Comparison of ENCODE assay signal across 31 mouse cellular contexts in the genomic region with DNA sequence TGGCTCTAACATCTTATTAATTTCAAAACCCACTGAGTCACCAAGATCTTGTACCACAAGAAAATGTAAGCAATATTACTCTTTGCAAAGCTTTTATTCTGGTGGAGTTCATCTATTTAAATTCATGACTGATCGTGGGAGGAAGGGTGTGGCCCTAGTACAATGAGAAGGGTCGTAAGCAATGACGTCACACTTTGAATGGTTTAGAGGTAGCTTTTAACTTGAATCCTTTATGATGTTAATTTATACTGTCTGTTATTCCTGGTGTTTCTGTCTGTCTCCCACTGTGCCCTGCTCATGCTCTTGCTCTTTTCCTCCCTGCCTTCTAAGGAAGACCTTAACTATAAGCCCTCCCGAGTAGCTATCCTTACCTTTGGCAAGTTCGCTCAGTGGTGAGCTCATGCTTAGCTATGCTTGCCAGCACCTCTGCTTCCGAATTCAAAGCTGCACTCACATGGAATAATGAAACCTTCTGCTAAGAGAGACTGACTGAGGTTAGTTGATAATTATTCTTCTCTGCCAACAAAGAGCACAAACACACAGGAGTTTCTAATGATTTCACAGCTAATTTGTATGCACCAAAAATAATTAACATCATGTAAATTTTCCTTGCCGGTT.
DNase-seq lines count a peak whose midpoint lies in the region; ATAC-seq lines count a peak whose summit lies in the region.
"Had no signal": no experiment of that assay in that cellular context is flagged by ENCODE, and none has a peak within 500 bp of the region (broad histone marks: within the 10 kb centered on the region; RNA-seq: fewer than 3 reads in every experiment).

No protein-coding gene starts in this region.

- ATAC-seq in hindbrain, embryonic 16.5 days, result 0 out of 2 replicates have a peak, but pooled peaks have one; percentile 42
- peak; percentile 81 for ATAC-seq in forebrain, embryonic 14.5 days
- ATAC-seq: CD4-positive, CD25-positive, alpha-beta regulatory T cell, adult 4 months; hindbrain, postnatal 0 days; intestine, embryonic 15.5 days; lung, postnatal 0 days had no signal

- no peak overlapping the region for H3K27ac ChIP-seq in hindbrain, embryonic 16.5 days (ENCODE audit: low read depth, low read length)
- H3K27ac ChIP-seq in hindbrain, embryonic 10.5 days, result no peak overlapping the region
- no peak overlapping the region; the same call in 1 of the 2 replicates for H3K27ac ChIP-seq in forebrain, embryonic 14.5 days (ENCODE audit: low read depth, low read length)
- H3K27ac ChIP-seq: embryonic facial prominence, embryonic 13.5 days; heart, adult 2 months; hindbrain, postnatal 0 days; intestine, embryonic 15.5 days; kidney, postnatal 0 days; limb, embryonic 10.5 days; limb, embryonic 15.5 days; liver, embryonic 13.5 days; macrophage; neural tube, embryonic 15.5 days had no signal

- no peaks in the 10 kb centered on the region for H3K36me3 ChIP-seq in hindbrain, embryonic 16.5 days (ENCODE audit: control insufficient read depth, insufficient read depth, low read length)
- H3K36me3 ChIP-seq in hindbrain, embryonic 10.5 days, result no peaks in the 10 kb centered on the region
- H3K36me3 ChIP-seq in forebrain, embryonic 14.5 days (ENCODE audit: control insufficient read depth, insufficient read depth, low read length), result no peaks in the 10 kb centered on the region
- H3K36me3 ChIP-seq: embryonic facial prominence, embryonic 13.5 days; heart, embryonic 12.5 days; intestine, embryonic 15.5 days; limb, embryonic 10.5 days; limb, embryonic 15.5 days; liver, embryonic 13.5 days; neural tube, embryonic 15.5 days had no signal

- H3K4me3 ChIP-seq in hindbrain, embryonic 16.5 days (ENCODE audit: low read length), result no peak overlapping the region
- H3K4me3 ChIP-seq in hindbrain, embryonic 10.5 days, result no peak overlapping the region
- no peak overlapping the region for H3K4me3 ChIP-seq in forebrain, embryonic 14.5 days (ENCODE audit: low read depth, low read length)
- H3K4me3 ChIP-seq: embryonic facial prominence, embryonic 13.5 days; heart, adult 2 months; heart, embryonic 12.5 days; intestine, embryonic 15.5 days; limb, embryonic 10.5 days; limb, embryonic 15.5 days; liver, embryonic 13.5 days; neural tube, embryonic 15.5 days had no signal

- H3K9ac ChIP-seq in hindbrain, embryonic 16.5 days (ENCODE audit: low read depth, low read length), result no peak overlapping the region
- H3K9ac ChIP-seq in forebrain, embryonic 14.5 days (ENCODE audit: low read length), result no peak overlapping the region
- H3K9ac ChIP-seq: embryonic facial prominence, embryonic 13.5 days; heart, embryonic 12.5 days; intestine, embryonic 15.5 days; limb, embryonic 15.5 days; liver, embryonic 13.5 days; neural tube, embryonic 15.5 days had no signal

- WGBS in hindbrain, embryonic 16.5 days, result 48% methylated on average over 7 of the region's 7 CpGs
- WGBS in hindbrain, embryonic 10.5 days, result 72% methylated on average over 7 of the region's 7 CpGs
- WGBS in forebrain, embryonic 14.5 days, result 16% methylated on average over 7 of the region's 7 CpGs

- H3K27me3 ChIP-seq in hindbrain, embryonic 16.5 days (replicated peaks; ENCODE audit: control insufficient read depth, insufficient read depth, low read length), result no peaks in the 10 kb centered on the region
- H3K27me3 ChIP-seq in hindbrain, embryonic 10.5 days (ENCODE audit: insufficient read depth, poor library complexity, severe bottlenecking), result no peaks in the 10 kb centered on the region
- no peaks in the 10 kb centered on the region for H3K27me3 ChIP-seq in forebrain, embryonic 14.5 days (replicated peaks; ENCODE audit: control insufficient read depth, insufficient read depth, low read length)
- H3K27me3 ChIP-seq: embryonic facial prominence, embryonic 13.5 days; heart, embryonic 12.5 days; intestine, embryonic 15.5 days; limb, embryonic 15.5 days; liver, embryonic 13.5 days; neural tube, embryonic 15.5 days had no signal

- no peak overlapping the region for H3K4me2 ChIP-seq in hindbrain, embryonic 16.5 days (ENCODE audit: low read length)
- H3K4me2 ChIP-seq in forebrain, embryonic 14.5 days (ENCODE audit: low read length), result no peak overlapping the region
- H3K4me2 ChIP-seq: embryonic facial prominence, embryonic 13.5 days; heart, embryonic 12.5 days; intestine, embryonic 15.5 days; limb, embryonic 15.5 days; liver, embryonic 13.5 days; neural tube, embryonic 15.5 days had no signal

- DNase-seq in hindbrain, embryonic 10.5 days (ENCODE audit: low spot score), result no peak
- DNase-seq in ES-CJ7 (ENCODE audit: low read depth, low spot score), result peak; percentile 83
- peak; percentile 84 for DNase-seq in R1 (ENCODE audit: low read depth, low spot score)
- DNase-seq in forebrain, embryonic 14.5 days (ENCODE audit: low spot score), result peak; percentile 79
- no peak for DNase-seq in thymus, postnatal 10 days (ENCODE audit: low spot score in 2 of 2)
- no peak for DNase-seq in gastrocnemius, adult 18-20 months (ENCODE audit: low spot score)
- DNase-seq: adrenal gland, postnatal 10 days; cerebellum, adult 18-20 months; cerebellum, postnatal 10 days; gastrocnemius, postnatal 14 days; heart, adult 2 months; kidney, adult 2 months; kidney, postnatal 4 days; layer of hippocampus, adult 9-11 months; liver, embryonic 13.5 days; lung, adult 18-20 months; retina, postnatal 1 day; right cerebral cortex, postnatal 14 days; thymus, postnatal 25 days had no signal

- no peaks in the 10 kb centered on the region for H3K4me1 ChIP-seq in hindbrain, embryonic 16.5 days (ENCODE audit: control insufficient read depth, insufficient read depth, low read depth, low read length)
- H3K4me1 ChIP-seq in hindbrain, embryonic 10.5 days (replicated peaks), result no peaks in the 10 kb centered on the region
- H3K4me1 ChIP-seq in forebrain, embryonic 14.5 days (ENCODE audit: control insufficient read depth, insufficient read depth, low read length), result peaks cover 5% of the 10 kb centered on the region; the same call in 1 of the 2 replicates
- H3K4me1 ChIP-seq: embryonic facial prominence, embryonic 13.5 days; heart, embryonic 12.5 days; intestine, embryonic 15.5 days; limb, embryonic 10.5 days; limb, embryonic 15.5 days; liver, embryonic 13.5 days; neural tube, embryonic 15.5 days had no signal

- no peaks in the 10 kb centered on the region for H3K9me3 ChIP-seq in hindbrain, embryonic 16.5 days (ENCODE audit: control insufficient read depth, low read length)
- no peaks in the 10 kb centered on the region for H3K9me3 ChIP-seq in hindbrain, embryonic 10.5 days
- no peaks in the 10 kb centered on the region for H3K9me3 ChIP-seq in forebrain, embryonic 14.5 days (replicated peaks; ENCODE audit: control insufficient read depth, low read length)
- H3K9me3 ChIP-seq: embryonic facial prominence, embryonic 13.5 days; heart, embryonic 12.5 days; intestine, embryonic 15.5 days; limb, embryonic 10.5 days; limb, embryonic 15.5 days; liver, embryonic 13.5 days; neural tube, embryonic 15.5 days had no signal

Comparison
In these comparisons a context has a peak if more than half of its experiments do, and no peak if none do; other contexts are left out.
1. DNase-seq: peak in ES-CJ7 (single experiment), R1 (single experiment) and forebrain, embryonic 14.5 days (single experiment); none in hindbrain, embryonic 10.5 days (single experiment), thymus, postnatal 10 days (0 of 2) and gastrocnemius, adult 18-20 months (single experiment).